Mouse (Mus musculus) lung, postnatal 0 days (tissue): Measurements from ENCODE around the gene Zbed5. TPM values are rescaled to one million over a fixed set of nuclear protein-coding genes. Genes with fewer than 3 reads are reported as not detected.

ENCODE experiments used
- ATAC-seq: fragments of 200-750 bp; cut with Nextera tagmentation; 2 replicates; pipeline ENCODE4 v1.8.0; 2017; ENCODE audit warnings: moderate library complexity
- DNase-seq: peaks from one replicate; pipeline ENCODE4 v3.0.0-alpha.2; 2016; ENCODE audit warnings: low spot score
- H3K27ac ChIP-seq: fragments of 300-500 bp; sonication (generic); 2 replicates; pipeline ENCODE4 v1.5.1; 2014; ENCODE audit warnings: antibody characterized with exemption, mild to moderate bottlenecking, low read length, mixed read lengths
- H3K27me3 ChIP-seq: fragments of 300-500 bp; sonication (generic); replicated peaks from 2 replicates; pipeline ENCODE4 v1.6.1; 2014; ENCODE audit warnings: low read length, mixed read lengths; ENCODE audit not compliant: insufficient read depth
- H3K36me3 ChIP-seq: fragments of 300-500 bp; sonication (generic); 2 replicates; pipeline ENCODE4 v1.6.1; 2014; ENCODE audit warnings: low read length, mixed read lengths; ENCODE audit not compliant: insufficient read depth
- H3K4me1 ChIP-seq: fragments of 300-500 bp; sonication (generic); 2 replicates; pipeline ENCODE4 v1.6.1; 2014; ENCODE audit warnings: antibody characterized with exemption, low read depth, low read length, mixed read lengths; ENCODE audit not compliant: insufficient read depth
- H3K4me2 ChIP-seq: fragments of 300-500 bp; sonication (generic); replicated peaks from 2 replicates; pipeline ENCODE4 v1.6.1; 2014; ENCODE audit warnings: low read depth, mild to moderate bottlenecking, low read length, moderate library complexity, mixed read lengths
- H3K4me3 ChIP-seq: fragments of 300-500 bp; sonication (generic); 2 replicates; pipeline ENCODE4 v1.5.1; 2014; ENCODE audit warnings: low read depth, low read length
- H3K9ac ChIP-seq: fragments of 300-500 bp; sonication (generic); replicated peaks from 2 replicates; pipeline ENCODE4 v1.6.1; 2014; ENCODE audit warnings: low read depth, mild to moderate bottlenecking
- H3K9me3 ChIP-seq: fragments of 300-500 bp; sonication (generic); 2 replicates; pipeline ENCODE4 v1.6.1; 2016; ENCODE audit warnings: low read length, mixed read lengths
- CTCF ChIP-seq: IDR thresholded peaks from 2 replicates; pipeline ENCODE4 v1.5.1; 2016; ENCODE audit warnings: antibody characterized with exemption, mild to moderate bottlenecking
- EP300 ChIP-seq: IDR thresholded peaks from 2 replicates; pipeline ENCODE4 v1.6.1; 2016; ENCODE audit warnings: antibody characterized with exemption, mild to moderate bottlenecking, control low read depth
- WGBS: fragments of 180-500 bp; shearing (Covaris S2); extraction: QIAGEN DNeasy Blood & Tissue Kit; methylation state at CpG from one replicate; pipeline ENCODE4 v1.1.7; 2014; 5-methylcytosine and 5-hydroxymethylcytosine counted together
- polyA plus RNA-seq: library from polyadenylated mRNA; unstranded; fragments of >200 nt; fragmentation: Nextera tagmentation; extraction: Ambion mirVana; gene quantifications from 2 replicates; pipeline ENCODE4 v1.2.1, GENCODE M21; 2015

Zbed5 gene
- polyA plus RNA-seq, 1 experiment from 2014 or later: 2.7 TPM

- Histone ChIP-seq H3K4me2 (no peak overlapping the region), H3K9me3 (no peaks in the 10 kb centered on the region), H3K4me3 (no peak overlapping the region), H3K9ac (no peak overlapping the region), H3K27ac (peak overlapping the region; percentile 52), H3K27me3 (no peaks in the 10 kb centered on the region), H3K36me3 (no peaks in the 10 kb centered on the region), H3K4me1 (no peaks in the 10 kb centered on the region)
- peak; percentile 95 for ATAC-seq
- DNase-seq: peak; percentile 96
- TF ChIP-seq CTCF: no peak
- TF ChIP-seq EP300: peak; percentile 66
- WGBS: 29% methylated on average over 9 of the region's 9 CpGs
Observed at GRCm38 (mm10) chr5:129929924-129930855, 34.7 kb downstream of the Zbed5 start.

DNA sequence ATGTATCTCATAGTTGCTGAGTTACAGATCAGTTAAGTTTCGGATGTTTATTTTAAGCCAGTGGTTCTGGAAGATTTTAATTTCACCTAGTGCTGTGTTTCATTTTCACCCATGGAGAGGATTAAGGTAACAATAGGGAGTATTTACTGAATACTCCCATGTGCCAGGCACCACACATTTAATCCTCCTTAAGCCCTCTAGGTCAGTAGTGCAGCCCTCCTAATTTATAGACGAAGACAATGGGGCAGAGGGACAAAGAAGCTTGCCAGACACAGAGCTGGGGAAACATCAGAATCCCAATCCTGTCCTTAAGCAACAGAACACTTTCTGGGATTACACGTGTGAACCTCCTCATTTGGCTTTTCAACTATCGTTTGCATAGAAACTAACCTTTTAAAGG lies 41.4 kb downstream of the Zbed5 start:
- WGBS: 51% methylated on average over 4 of the region's 4 CpGs
- DNase-seq (no peak), ATAC-seq (no peak)
- no peak overlapping the region for H3K4me3 ChIP-seq
- H3K4me2 ChIP-seq: no peak overlapping the region
- H3K4me1 ChIP-seq: no peaks in the 10 kb centered on the region
- no peaks in the 10 kb centered on the region for H3K36me3 ChIP-seq
- no peaks in the 10 kb centered on the region for H3K27me3 ChIP-seq
- TF ChIP-seq CTCF (no peak), EP300 (no peak)
- H3K9me3 ChIP-seq: no peaks in the 10 kb centered on the region
- H3K9ac ChIP-seq: no peak overlapping the region
- H3K27ac ChIP-seq: no peak overlapping the region

- Histone ChIP-seq H3K4me2 (no peak overlapping the region; the same call in 1 of the 2 replicates), H3K9me3 (no peaks in the 10 kb centered on the region), H3K36me3 (no peaks in the 10 kb centered on the region), H3K4me3 (no peak overlapping the region), H3K9ac (no peak overlapping the region), H3K27me3 (no peaks in the 10 kb centered on the region), H3K4me1 (no peaks in the 10 kb centered on the region), H3K27ac (no peak overlapping the region)
- TF ChIP-seq CTCF: no peak
- no peak for TF ChIP-seq EP300
- ATAC-seq (no peak), DNase-seq (no peak)
- WGBS: 33% methylated on average over 2 of the region's 2 CpGs
Observed at GRCm38 (mm10) chr5:129940281-129940680, 44.8 kb downstream of the Zbed5 start.

- Histone ChIP-seq H3K9ac (no peak overlapping the region), H3K27ac (peak overlapping the region; percentile 43; the same call in 1 of the 2 replicates)
- ATAC-seq: peak; percentile 16
Observed at GRCm38 (mm10) chr5:129940736-129941494, 45.4 kb downstream of the Zbed5 start.

DNA sequence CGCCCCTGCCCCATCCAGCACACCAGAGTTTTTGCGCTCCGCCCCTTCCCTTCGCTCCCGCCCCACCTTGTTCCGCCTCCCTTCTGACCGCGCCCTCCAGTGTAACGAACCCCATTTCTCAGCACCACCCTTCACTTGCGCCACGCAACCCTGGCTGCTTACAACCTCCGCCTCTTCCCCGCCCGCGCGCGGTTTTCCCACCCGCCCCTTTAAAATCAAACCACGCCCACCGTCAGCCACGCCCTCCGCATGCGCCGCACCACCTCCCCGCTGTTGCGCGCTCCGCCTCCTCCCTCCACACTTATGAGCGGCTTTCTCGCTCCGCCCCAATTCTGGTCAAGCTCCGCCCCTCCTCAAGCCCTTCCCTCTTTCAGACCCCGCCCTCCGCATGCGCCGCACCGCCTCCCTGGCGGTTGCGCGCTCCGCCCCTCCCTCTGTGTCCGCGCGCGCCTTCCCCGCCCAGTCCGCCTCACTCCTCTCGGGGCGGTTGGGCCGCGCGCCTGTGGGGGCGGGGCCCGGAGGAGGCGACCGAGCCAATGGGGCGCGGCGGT lies 46.0 kb downstream of the Zbed5 start, which contains the start of gene Vkorc1l1:
Gene Vkorc1l1, plus strand, starts transcription at position 476 of the 551 bp plus-strand sequence.
- no peaks in the 10 kb centered on the region for H3K4me1 ChIP-seq
- H3K9ac ChIP-seq: peak within 1 kb of the TSS; percentile 74
- TF ChIP-seq CTCF (no peak), EP300 (no peak)
- peak; percentile 100 for DNase-seq
- H3K27me3 ChIP-seq: no peaks in the 10 kb centered on the region
- peak within 1 kb of the TSS; percentile 69 for H3K4me3 ChIP-seq
- H3K36me3 ChIP-seq: no peaks in the 10 kb centered on the region
- no peaks in the 10 kb centered on the region for H3K9me3 ChIP-seq
- peak; percentile 97 for ATAC-seq
- 2% methylated on average over 49 of the region's 59 CpGs for WGBS
- H3K4me2 ChIP-seq: peak within 1 kb of the TSS; percentile 90
- H3K27ac ChIP-seq: peak within 1 kb of the TSS; percentile 73

More at GRCm38 (mm10) chr5:129940736-129941494, 45.4 kb downstream of the Zbed5 start:
- Histone ChIP-seq H3K9me3 (no peaks in the 10 kb centered on the region), H3K36me3 (no peaks in the 10 kb centered on the region), H3K27me3 (no peaks in the 10 kb centered on the region), H3K4me2 (peak overlapping the region; percentile 57), H3K4me1 (no peaks in the 10 kb centered on the region), H3K4me3 (peak overlapping the region; percentile 40)
- WGBS: 2% methylated on average over 9 of the region's 9 CpGs
- DNase-seq: peak; percentile 65
- TF ChIP-seq EP300 (peak; percentile 60; the same call in 1 of the 2 replicates), CTCF (no peak)
